Mouse (Mus musculus) hindbrain, embryonic 14.5 days (tissue): Measurements from ENCODE around the gene Hoxb6. TPM values are rescaled to one million over a fixed set of nuclear protein-coding genes. Genes with fewer than 3 reads are reported as not detected.
A peak's percentile ranks its signal among the peaks of the same experiment; 100 is the strongest.

ENCODE experiments used
- ATAC-seq: fragments of 200-750 bp; cut with Nextera tagmentation; 2 replicates; pipeline ENCODE4 v1.8.0; 2017; ENCODE audit warnings: moderate number of reproducible peaks, mild to moderate bottlenecking, moderate TSS enrichment, moderate library complexity; ENCODE audit not compliant: low FRiP score
- DNase-seq: peaks from one replicate; pipeline ENCODE4 v3.0.0-alpha.2; 2015; ENCODE audit warnings: low spot score
- H3K27ac ChIP-seq: fragments of 300-500 bp; sonication (generic); 2 replicates; pipeline ENCODE4 v1.5.1; 2014; ENCODE audit warnings: mild to moderate bottlenecking, moderate library complexity
- H3K27me3 ChIP-seq: fragments of 300-500 bp; sonication (generic); 2 replicates; pipeline ENCODE4 v1.6.1; 2014; ENCODE audit warnings: mild to moderate bottlenecking, low read length, mixed read lengths; ENCODE audit not compliant: control insufficient read depth, insufficient read depth
- H3K36me3 ChIP-seq: fragments of 300-500 bp; sonication (generic); replicated peaks from 2 replicates; pipeline ENCODE4 v1.6.1; 2014; ENCODE audit not compliant: control insufficient read depth, insufficient read depth
- H3K4me1 ChIP-seq: fragments of 300-500 bp; sonication (generic); replicated peaks from 2 replicates; pipeline ENCODE4 v1.6.1; 2014; ENCODE audit warnings: antibody characterized with exemption, low read length, mixed read lengths; ENCODE audit not compliant: control insufficient read depth, insufficient read depth
- H3K4me2 ChIP-seq: fragments of 300-500 bp; sonication (generic); replicated peaks from 2 replicates; pipeline ENCODE4 v1.6.1; 2014; ENCODE audit warnings: mild to moderate bottlenecking, moderate library complexity
- H3K4me3 ChIP-seq: fragments of 300-500 bp; sonication (generic); replicated peaks from 2 replicates; pipeline ENCODE4 v1.5.1; 2014; ENCODE audit warnings: mild to moderate bottlenecking, low read length
- H3K9ac ChIP-seq: fragments of 300-500 bp; sonication (generic); 2 replicates; pipeline ENCODE4 v1.6.1; 2014
- H3K9me3 ChIP-seq: fragments of 300-500 bp; sonication (generic); 2 replicates; pipeline ENCODE4 v1.6.1; 2016; ENCODE audit warnings: low read length; ENCODE audit not compliant: control insufficient read depth
- WGBS: fragments of 180-500 bp; shearing (Covaris S2); extraction: QIAGEN DNeasy Blood & Tissue Kit; methylation state at CpG from one replicate; pipeline ENCODE4 v1.1.7; 2014; 5-methylcytosine and 5-hydroxymethylcytosine counted together
- polyA plus RNA-seq: library from polyadenylated mRNA; unstranded; fragments of >200 nt; fragmentation: Nextera tagmentation; extraction: Ambion mirVana; gene quantifications from 2 replicates; pipeline ENCODE4 v1.2.1, GENCODE M21; 2014

The Hoxb6 gene
- polyA plus RNA-seq, 1 experiment from 2014 or later, result 90.1 TPM

DNA sequence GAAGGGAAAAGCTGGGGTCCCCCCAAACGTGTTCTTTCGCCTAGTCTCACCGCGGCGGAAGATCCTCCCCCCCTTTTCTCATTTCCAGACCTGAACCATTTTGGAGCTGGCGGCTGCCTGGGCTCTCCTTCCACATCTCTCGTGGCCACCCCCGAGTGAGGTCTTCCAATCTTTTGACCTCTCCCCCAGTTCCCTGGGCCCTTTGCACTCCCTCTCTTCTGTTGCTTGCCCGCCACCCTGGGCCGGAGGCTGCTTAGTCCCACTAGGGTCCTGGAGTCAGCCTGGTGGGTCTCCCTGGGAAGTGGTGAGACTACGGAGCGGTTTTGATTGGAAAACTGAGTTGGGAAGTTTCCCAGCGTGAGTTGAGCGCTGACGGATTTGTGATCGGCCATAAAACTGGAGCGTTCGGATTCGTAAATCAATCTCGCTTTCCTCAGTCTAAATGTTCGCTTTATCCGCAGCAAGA is 33.5 kb downstream of the Hoxb6 start:
- peak overlapping the region; percentile 48 for H3K4me3 ChIP-seq
- H3K27ac ChIP-seq, result peak overlapping the region; percentile 99
- no peaks in the 10 kb centered on the region for H3K36me3 ChIP-seq
- H3K4me2 ChIP-seq, result peak overlapping the region; percentile 77
- no peak for ATAC-seq
- H3K4me1 ChIP-seq, result no peaks in the 10 kb centered on the region
- no peak for DNase-seq
- H3K9me3 ChIP-seq, result no peaks in the 10 kb centered on the region
- peak overlapping the region; percentile 97 for H3K9ac ChIP-seq
- WGBS, result under 1% methylated on average over 22 of the region's 22 CpGs
- H3K27me3 ChIP-seq, result peaks cover 96% of the 10 kb centered on the region

DNA sequence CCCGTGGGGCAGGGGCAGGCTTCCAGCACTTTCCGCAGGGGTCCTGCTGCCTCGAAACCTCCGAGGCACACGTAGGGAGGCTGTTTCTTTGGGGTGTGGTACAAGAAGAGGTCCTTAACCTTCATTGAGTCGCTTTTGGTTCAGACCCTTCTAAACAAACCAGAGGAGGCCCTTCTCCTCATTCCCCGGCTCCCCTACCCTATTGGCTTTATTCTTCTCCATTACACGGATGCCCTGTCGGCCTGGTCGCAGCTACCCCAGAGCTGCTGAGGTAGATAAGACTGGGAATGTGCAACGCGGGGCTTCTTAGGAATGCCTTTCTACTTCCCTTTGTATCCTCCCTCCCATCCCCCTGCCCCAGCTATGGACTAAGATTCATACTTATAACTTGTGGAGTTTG is 34.4 kb downstream of the Hoxb6 start:
- Histone ChIP-seq H3K4me1 (no peaks in the 10 kb centered on the region), H3K36me3 (no peaks in the 10 kb centered on the region), H3K27me3 (peaks cover 93% of the 10 kb centered on the region), H3K4me2 (peak overlapping the region; percentile 77), H3K4me3 (peak overlapping the region; percentile 48), H3K9me3 (no peaks in the 10 kb centered on the region), H3K27ac (peak overlapping the region; percentile 99), H3K9ac (peak overlapping the region; percentile 97)
- WGBS, result 3% methylated on average over 12 of the region's 12 CpGs
- DNase-seq, result no peak
- no peak for ATAC-seq

DNA sequence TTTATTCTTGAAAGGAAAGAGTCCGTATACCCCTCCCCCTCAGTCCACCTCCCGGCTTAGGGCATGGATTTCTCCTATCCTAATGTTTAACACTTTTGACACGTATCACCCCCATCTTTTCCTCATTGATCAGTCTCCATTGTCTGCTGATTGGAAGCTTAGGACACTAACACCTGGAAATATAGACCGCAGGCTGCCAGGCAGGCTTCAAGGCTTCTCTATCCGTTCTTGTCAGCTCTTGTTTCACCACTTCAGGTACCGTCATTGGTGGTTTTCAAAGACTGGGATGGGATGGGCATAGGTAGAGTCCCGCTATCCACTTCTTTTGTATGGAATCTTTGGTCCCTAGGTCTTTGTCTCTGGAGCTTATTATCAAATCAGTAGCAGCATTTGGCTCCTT is 34.8 kb downstream of the Hoxb6 start:
- peak overlapping the region; percentile 48 for H3K4me3 ChIP-seq
- ATAC-seq, result no peak
- H3K27me3 ChIP-seq, result peaks cover 88% of the 10 kb centered on the region
- H3K4me1 ChIP-seq, result no peaks in the 10 kb centered on the region
- WGBS, result 5% methylated on average over 7 of the region's 7 CpGs
- no peaks in the 10 kb centered on the region for H3K36me3 ChIP-seq
- peak overlapping the region; percentile 77 for H3K4me2 ChIP-seq
- H3K9me3 ChIP-seq, result no peaks in the 10 kb centered on the region
- H3K27ac ChIP-seq, result peak overlapping the region; percentile 99
- DNase-seq, result no peak
- H3K9ac ChIP-seq, result peak overlapping the region; percentile 97

DNA sequence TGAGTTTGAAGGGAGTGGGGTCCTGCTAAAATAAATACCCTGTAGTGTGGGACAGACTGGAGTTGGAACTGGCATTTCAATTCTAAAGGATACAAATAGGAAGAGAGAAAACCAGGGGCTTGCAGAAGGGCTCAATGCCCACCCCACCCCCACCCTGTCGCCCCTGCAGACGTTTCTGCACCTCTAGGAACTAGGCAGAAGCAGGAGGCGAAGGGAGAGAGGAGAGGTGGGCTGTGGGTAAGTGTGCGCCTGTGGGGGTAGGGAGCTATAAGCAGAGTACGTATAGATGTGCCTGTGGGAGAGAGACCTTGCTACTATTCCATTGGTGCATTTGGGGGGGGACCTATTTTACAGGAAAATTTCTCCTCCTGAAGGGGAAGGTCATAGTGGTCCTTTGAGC is 35.5 kb downstream of the Hoxb6 start:
- H3K4me3 ChIP-seq, result peak overlapping the region; percentile 48

DNA sequence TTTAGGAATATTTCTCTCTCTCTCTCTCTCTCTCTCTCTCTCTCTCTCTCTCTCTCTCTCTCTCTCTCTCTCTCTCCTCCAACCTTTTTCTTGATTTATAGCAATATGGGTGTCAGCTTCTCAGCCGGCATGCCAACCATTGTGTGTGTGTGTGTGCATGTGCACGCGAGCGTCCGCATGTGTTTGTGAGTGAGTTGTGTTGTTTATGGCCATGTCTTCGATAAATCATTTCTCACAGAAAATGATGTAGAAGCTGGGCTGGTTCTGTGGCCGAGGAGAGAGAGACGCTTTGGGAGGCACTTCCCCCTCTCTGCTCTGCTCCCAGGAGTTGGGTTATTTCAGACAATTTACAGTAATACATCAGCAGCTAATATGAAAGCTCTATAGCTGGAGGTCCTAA is 36.3 kb downstream of the Hoxb6 start:
- 0 out of 2 replicates have a peak, but pooled peaks cover 6% of the 10 kb centered on the region for H3K36me3 ChIP-seq
- no peaks in the 10 kb centered on the region for H3K4me1 ChIP-seq
- peak overlapping the region; percentile 99 for H3K27ac ChIP-seq
- H3K27me3 ChIP-seq, result peaks cover 85% of the 10 kb centered on the region
- WGBS, result 7% methylated on average over 8 of the region's 8 CpGs
- H3K9ac ChIP-seq, result peak overlapping the region; percentile 97
- H3K4me3 ChIP-seq, result peak overlapping the region; percentile 48
- no peaks in the 10 kb centered on the region for H3K9me3 ChIP-seq
- DNase-seq (no peak), ATAC-seq (no peak)
- H3K4me2 ChIP-seq, result peak overlapping the region; percentile 77

More for the DNA sequence above, 35.5 kb downstream of the Hoxb6 start:
- H3K4me1 ChIP-seq, result no peaks in the 10 kb centered on the region
- H3K36me3 ChIP-seq, result 0 out of 2 replicates have a peak, but pooled peaks cover 2% of the 10 kb centered on the region
- H3K27me3 ChIP-seq, result peaks cover 84% of the 10 kb centered on the region
- WGBS, result 4% methylated on average over 5 of the region's 5 CpGs
- ATAC-seq, result peak; percentile 68
- peak overlapping the region; percentile 99 for H3K27ac ChIP-seq
- H3K9me3 ChIP-seq, result no peaks in the 10 kb centered on the region
- peak overlapping the region; percentile 97 for H3K9ac ChIP-seq
- peak overlapping the region; percentile 77 for H3K4me2 ChIP-seq
- no peak for DNase-seq

DNA sequence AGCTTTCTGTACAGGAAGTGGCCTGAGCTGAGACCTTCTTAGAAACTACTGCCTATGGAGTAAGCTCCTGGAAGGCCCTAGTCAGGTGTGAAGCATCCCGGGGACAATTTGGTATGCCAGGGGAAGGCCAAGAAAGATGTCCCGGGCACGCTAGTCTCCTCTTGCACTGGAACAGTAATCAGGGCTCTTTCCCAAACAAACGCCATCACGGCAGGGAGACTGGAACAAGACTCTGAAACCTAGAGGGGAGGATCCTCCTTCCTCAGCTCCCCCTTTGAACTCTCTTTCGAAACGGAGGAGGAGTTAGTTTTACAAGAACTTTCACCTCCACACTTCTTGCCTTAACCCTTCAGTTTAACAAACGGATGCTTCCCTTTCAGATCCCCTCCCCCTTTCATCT is 39.8 kb downstream of the Hoxb6 start:
- peaks cover 12% of the 10 kb centered on the region; the same call in 1 of the 2 replicates for H3K4me1 ChIP-seq
- DNase-seq (no peak), ATAC-seq (no peak)
- 0 out of 2 replicates have a peak, but pooled peaks cover 6% of the 10 kb centered on the region for H3K36me3 ChIP-seq
- H3K9me3 ChIP-seq, result no peaks in the 10 kb centered on the region
- 0% methylated on average over 8 of the region's 8 CpGs for WGBS
- peak overlapping the region; percentile 97 for H3K9ac ChIP-seq
- peak overlapping the region; percentile 48 for H3K4me3 ChIP-seq
- peak overlapping the region; percentile 99 for H3K27ac ChIP-seq
- peak overlapping the region; percentile 77 for H3K4me2 ChIP-seq
- peaks cover 86% of the 10 kb centered on the region for H3K27me3 ChIP-seq

DNA sequence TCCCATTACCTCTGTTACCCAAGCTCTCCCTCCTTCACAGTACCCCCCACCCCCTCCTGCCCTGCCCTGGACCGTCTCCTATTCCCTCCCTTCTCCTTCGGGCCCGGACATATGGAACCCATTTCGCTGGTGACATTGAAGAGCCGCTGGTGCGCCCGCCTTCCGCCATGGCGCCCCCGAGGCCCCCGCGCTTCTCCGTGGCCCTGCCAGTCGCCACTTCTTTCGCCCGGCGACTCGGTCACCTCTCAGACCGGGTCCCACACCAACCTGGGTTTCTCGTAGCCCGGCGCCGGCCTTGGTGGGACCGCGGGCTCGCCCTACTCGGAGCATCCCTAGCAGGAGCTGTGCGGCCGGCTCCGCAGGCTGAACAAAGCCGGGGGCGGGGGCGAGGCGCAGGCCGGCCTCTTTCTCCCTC is 40.3 kb downstream of the Hoxb6 start:
- DNase-seq (no peak), ATAC-seq (no peak)
- H3K4me3 ChIP-seq, result peak overlapping the region; percentile 48
- H3K9me3 ChIP-seq, result no peaks in the 10 kb centered on the region
- peak overlapping the region; percentile 99 for H3K27ac ChIP-seq
- peaks cover 86% of the 10 kb centered on the region for H3K27me3 ChIP-seq
- 0 out of 2 replicates have a peak, but pooled peaks cover 6% of the 10 kb centered on the region for H3K36me3 ChIP-seq
- peak overlapping the region; percentile 97 for H3K9ac ChIP-seq
- WGBS, result under 1% methylated on average over 35 of the region's 35 CpGs
- H3K4me2 ChIP-seq, result peak overlapping the region; percentile 77
- H3K4me1 ChIP-seq, result peaks cover 17% of the 10 kb centered on the region

DNA sequence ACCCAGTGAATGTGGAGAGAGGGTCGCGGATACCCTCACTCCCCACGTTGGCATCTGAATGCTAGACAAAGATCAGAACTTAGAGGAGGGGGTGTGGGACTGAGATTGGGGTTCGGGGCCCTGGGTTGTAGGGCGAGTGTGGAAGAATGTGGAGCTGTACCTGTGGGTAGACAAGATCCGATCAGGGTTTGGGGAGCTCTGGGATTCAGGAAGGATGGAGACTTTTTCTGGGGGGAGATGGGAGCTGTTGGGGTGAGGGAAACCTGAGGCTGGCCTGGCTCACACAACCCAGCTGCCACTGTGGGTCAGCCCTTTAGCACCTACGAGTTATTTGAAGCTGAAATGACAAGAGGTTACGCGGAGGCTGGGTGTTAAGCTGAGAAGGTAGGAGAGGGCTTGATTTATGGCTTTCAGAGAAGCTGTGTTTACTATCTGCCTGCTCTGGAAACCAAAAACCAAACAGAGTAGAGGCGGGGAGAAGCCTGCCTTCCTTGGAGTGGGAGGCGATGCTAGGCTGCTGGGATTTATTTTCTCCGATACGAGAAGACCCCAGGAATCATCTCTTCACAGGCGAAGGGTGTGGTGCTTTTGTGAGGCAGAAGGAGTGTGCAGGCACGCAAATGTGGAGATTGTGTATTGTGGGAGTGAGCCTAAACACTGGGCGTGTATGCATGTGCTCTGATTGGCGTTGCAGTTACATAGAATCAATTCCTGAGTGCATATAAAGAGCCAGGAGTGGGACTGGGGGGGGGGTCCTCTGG is 41.1 kb downstream of the Hoxb6 start:
- peak overlapping the region; percentile 77 for H3K4me2 ChIP-seq
- 0 out of 2 replicates have a peak, but pooled peaks cover 6% of the 10 kb centered on the region for H3K36me3 ChIP-seq
- H3K27ac ChIP-seq, result peak overlapping the region; percentile 99
- H3K4me1 ChIP-seq, result peaks cover 21% of the 10 kb centered on the region
- no peaks in the 10 kb centered on the region for H3K9me3 ChIP-seq
- 2% methylated on average over 17 of the region's 17 CpGs for WGBS
- H3K27me3 ChIP-seq, result peaks cover 87% of the 10 kb centered on the region
- DNase-seq, result no peak
- ATAC-seq, result no peak
- peak overlapping the region; percentile 48 for H3K4me3 ChIP-seq
- H3K9ac ChIP-seq, result peak overlapping the region; percentile 97

DNA sequence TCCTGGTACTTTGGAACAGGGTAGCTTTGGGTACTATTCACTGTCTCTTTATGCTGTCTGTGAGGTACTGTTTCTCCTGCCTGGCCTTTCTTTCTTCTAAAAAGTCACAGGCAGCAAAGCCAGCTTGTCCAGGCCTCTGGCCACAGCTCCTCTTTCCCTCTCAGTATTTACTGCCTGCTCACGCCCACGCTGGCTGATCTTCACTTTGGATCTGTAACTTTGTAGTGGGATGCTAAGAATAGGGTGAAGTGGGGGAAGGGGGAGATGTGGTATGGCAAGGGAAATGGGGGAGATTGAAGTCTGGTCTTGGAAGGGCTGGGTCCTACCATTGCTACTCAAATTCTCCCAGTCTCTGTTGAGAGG is 41.7 kb downstream of the Hoxb6 start:
- Histone ChIP-seq H3K9me3 (no peaks in the 10 kb centered on the region), H3K4me3 (peak overlapping the region; percentile 48), H3K27me3 (peaks cover 87% of the 10 kb centered on the region), H3K9ac (peak overlapping the region; percentile 97), H3K36me3 (0 out of 2 replicates have a peak, but pooled peaks cover 6% of the 10 kb centered on the region), H3K4me2 (peak overlapping the region; percentile 77), H3K27ac (peak overlapping the region; percentile 99), H3K4me1 (peaks cover 25% of the 10 kb centered on the region)
- WGBS, result 6% methylated on average over 2 of the region's 2 CpGs
- no peak for DNase-seq
- ATAC-seq, result no peak
